Mouse (Mus musculus): ENCODE results near the gene Fam205a2. TPM values are rescaled to one million over a fixed set of nuclear protein-coding genes. Genes with fewer than 3 reads are reported as not detected.

The Fam205a2 gene
- not detected for polyA plus RNA-seq (2014; fragmentation: Illumina TruSeq; extraction: RNeasy Lipid Tissue Mini Kit (QIAGEN cat#74804); ENCODE audit: low read depth, low replicate concordance)

GRCm38 (mm10) chr4:42528075-42528474 lies at the start of gene Fam205a2:
Fam205a2 (minus strand) TSS chr4:42528175.

Other genes with a start within 250 kb of the Fam205a2 start
- gene Gm21953, start 233.9 kb downstream of the Fam205a2 start, polyA plus RNA-seq (2014; fragmentation: Illumina TruSeq; extraction: RNeasy Lipid Tissue Mini Kit (QIAGEN cat#74804); ENCODE audit: low read depth, low replicate concordance), result not detected
- not detected for gene Fam205a3, start 209.8 kb downstream of the Fam205a2 start, polyA plus RNA-seq (2014; fragmentation: Illumina TruSeq; extraction: RNeasy Lipid Tissue Mini Kit (QIAGEN cat#74804); ENCODE audit: low read depth, low replicate concordance)
- not detected for gene Gm21586, start 88.8 kb downstream of the Fam205a2 start, polyA plus RNA-seq (2014; fragmentation: Illumina TruSeq; extraction: RNeasy Lipid Tissue Mini Kit (QIAGEN cat#74804); ENCODE audit: low read depth, low replicate concordance)
- 0.42 TPM for gene Gm2163, start 61.4 kb downstream of the Fam205a2 start, polyA plus RNA-seq (2014; fragmentation: Illumina TruSeq; extraction: RNeasy Lipid Tissue Mini Kit (QIAGEN cat#74804); ENCODE audit: low read depth, low replicate concordance)
- gene Gm10591, start 84.0 kb upstream of the Fam205a2 start, polyA plus RNA-seq (2014; fragmentation: Illumina TruSeq; extraction: RNeasy Lipid Tissue Mini Kit (QIAGEN cat#74804); ENCODE audit: low read depth, low replicate concordance), result not detected
- gene Gm2564, start 101.5 kb upstream of the Fam205a2 start, polyA plus RNA-seq (2014; fragmentation: Illumina TruSeq; extraction: RNeasy Lipid Tissue Mini Kit (QIAGEN cat#74804); ENCODE audit: low read depth, low replicate concordance), result 13.2 TPM
- not detected for gene Ccl27b, start 127.1 kb upstream of the Fam205a2 start, polyA plus RNA-seq (2014; fragmentation: Illumina TruSeq; extraction: RNeasy Lipid Tissue Mini Kit (QIAGEN cat#74804); ENCODE audit: low read depth, low replicate concordance)
- gene Il11ra2, start 133.7 kb upstream of the Fam205a2 start, polyA plus RNA-seq (2014; fragmentation: Illumina TruSeq; extraction: RNeasy Lipid Tissue Mini Kit (QIAGEN cat#74804); ENCODE audit: low read depth, low replicate concordance), result not detected
- not detected for gene 4930578G10Rik, start 207.4 kb upstream of the Fam205a2 start, polyA plus RNA-seq (2014; fragmentation: Illumina TruSeq; extraction: RNeasy Lipid Tissue Mini Kit (QIAGEN cat#74804); ENCODE audit: low read depth, low replicate concordance)
- gene Ccl19, start 228.4 kb upstream of the Fam205a2 start, polyA plus RNA-seq (2014; fragmentation: Illumina TruSeq; extraction: RNeasy Lipid Tissue Mini Kit (QIAGEN cat#74804); ENCODE audit: low read depth, low replicate concordance), result 7.4 TPM
- 115 TPM for gene Ccl21a, start 245.8 kb upstream of the Fam205a2 start, polyA plus RNA-seq (2014; fragmentation: Illumina TruSeq; extraction: RNeasy Lipid Tissue Mini Kit (QIAGEN cat#74804); ENCODE audit: low read depth, low replicate concordance)